Mouse (Mus musculus) CD4-positive, CD25-positive, alpha-beta regulatory T cell, adult 4 months (primary cell): ENCODE data around the gene Pf4. TPM values are rescaled to one million over a fixed set of nuclear protein-coding genes. Genes with fewer than 3 reads are reported as not detected.
"Not testable (repeated sequence)": the region's sequence is repeated elsewhere in the genome, so short reads cannot be mapped to it uniquely, and the experiment has no call there.

ENCODE experiments used
- ATAC-seq: one replicate; pipeline ENCODE4 v1.8.0; 2017
- polyA plus RNA-seq, 2 experiments: library from polyadenylated mRNA; unstranded; fragments of 100-300 nt; shearing (Covaris generic); gene quantifications; one replicate each; pipeline ENCODE4 v1.2.1; 2017

Pf4 gene
- polyA plus RNA-seq, 2 experiments from 2014 or later, result not detected

- ATAC-seq, result no peak
These were observed 15.9 kb downstream of the Pf4 start for GRCm38 (mm10) chr5:90788114-90788513.

DNA sequence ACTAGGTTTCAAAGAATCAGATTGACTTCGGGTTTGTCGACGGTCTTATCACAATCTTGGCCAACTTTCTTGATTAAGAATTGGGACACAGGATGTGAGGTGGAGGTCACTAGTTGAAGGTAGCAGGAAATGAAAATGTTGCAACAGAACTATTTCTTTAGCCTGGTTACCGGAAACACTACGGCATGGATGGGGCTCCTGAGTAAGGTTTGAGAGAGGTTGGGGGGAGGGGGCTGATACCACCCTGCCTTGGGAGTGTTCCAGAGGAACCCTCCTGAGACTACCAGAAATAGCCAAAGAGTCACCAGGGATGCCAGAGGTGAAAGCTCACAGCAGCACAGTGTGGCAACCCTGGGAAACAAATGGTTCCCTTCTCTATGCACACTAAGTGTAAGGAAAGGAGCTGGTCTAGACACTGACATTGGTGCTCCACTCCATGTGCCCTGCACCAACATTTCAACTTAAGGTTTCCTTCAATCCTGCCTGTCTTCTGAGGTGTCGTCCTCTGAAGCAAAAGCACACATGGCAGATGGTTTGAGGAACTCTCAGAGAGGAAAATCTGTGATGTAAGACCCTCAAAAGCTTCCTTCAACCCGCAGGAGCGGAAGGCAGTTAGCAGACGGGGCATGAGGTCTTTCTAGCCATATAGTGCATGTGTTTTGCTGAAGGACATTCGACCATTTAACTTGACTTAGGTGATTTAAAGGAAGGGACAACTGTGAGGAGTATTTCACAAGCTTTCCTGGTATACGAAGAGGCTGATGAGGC is 17.3 kb downstream of the Pf4 start:
- ATAC-seq, result no peak

GRCm38 (mm10) chr5:90790074-90790502 is 17.9 kb downstream of the Pf4 start:
- no peak for ATAC-seq

- no peak for ATAC-seq
These were observed 22.0 kb downstream of the Pf4 start, which contains the start of gene Cxcl15 for GRCm38 (mm10) chr5:90794195-90794625. Gene Cxcl15, plus strand, starts transcription at chr5:90794534.

- not testable (repeated sequence) for ATAC-seq
These were observed 23.2 kb downstream of the Pf4 start for GRCm38 (mm10) chr5:90795392-90795791.

GRCm38 (mm10) chr5:90804574-90804973 is 32.3 kb downstream of the Pf4 start:
- ATAC-seq, result no peak

- ATAC-seq, result no peak
These were observed 33.8 kb downstream of the Pf4 start for GRCm38 (mm10) chr5:90806050-90806449.

DNA sequence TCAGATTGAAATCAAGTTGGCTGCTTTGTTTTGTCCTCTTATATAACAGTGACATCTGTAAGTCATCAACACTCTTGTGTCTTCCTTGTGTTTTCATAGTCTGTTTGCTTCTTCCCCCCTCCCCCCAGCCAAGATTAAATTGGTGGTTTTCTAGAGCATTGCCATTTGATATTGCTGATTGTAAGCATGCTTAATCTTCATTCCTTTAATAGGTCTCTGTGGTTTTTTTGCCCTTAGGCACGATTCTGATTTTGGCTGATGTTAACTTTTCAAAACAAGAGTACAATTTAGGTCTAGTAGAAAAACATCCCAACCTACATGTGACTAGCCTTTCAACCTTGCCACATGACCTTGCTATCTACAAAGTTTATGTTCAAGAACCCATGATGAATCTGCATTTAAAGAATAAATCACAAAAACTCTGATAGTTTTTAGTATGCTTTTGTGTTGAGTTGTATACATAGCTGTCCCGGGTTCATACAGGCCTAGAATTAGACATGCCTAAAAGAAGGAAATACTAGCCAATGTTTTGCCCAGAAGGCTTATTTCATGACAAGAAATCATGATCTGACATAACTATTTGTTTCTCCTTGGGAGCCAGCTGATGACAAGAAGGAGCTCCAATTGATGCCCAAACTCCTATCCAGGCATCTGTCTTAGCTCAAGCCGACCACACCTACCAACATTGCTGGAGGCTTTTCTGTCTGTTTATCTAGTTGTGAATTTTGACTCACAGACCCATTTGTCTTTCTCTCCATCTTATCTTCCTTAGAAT is 35.1 kb downstream of the Pf4 start:
- no peak for ATAC-seq

DNA sequence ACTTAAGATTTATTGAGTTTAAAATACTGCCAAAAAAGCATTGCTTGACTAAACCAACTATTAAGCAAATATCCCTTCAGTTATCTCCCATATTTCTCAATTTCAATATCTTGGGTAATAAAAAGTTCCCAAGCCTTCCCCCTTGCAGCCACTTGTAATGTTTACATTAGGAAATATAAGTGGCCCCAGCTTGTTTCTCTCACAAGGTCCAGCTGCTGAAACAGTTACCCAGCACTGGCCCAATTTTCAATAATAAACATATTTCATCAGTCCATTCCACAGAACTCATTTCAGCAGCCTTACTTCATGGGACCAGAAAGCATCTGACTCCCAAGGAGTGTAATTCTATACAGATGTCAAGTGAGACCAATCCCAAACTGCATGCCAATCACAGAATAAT is 47.5 kb downstream of the Pf4 start:
- ATAC-seq, result no peak

Other genes starting within 250 kb of the Pf4 start
- under 1 TPM in 1 of 2 experiments, not detected in 1; 0.16 TPM for gene 5830473C10Rik, start 211.3 kb upstream of the Pf4 start, polyA plus RNA-seq
- 1 to 10 TPM; 2.0 to 2.9 TPM for gene Rassf6, start 131.8 kb upstream of the Pf4 start, polyA plus RNA-seq
- gene Cxcl5, start 13.1 kb upstream of the Pf4 start, polyA plus RNA-seq, result not detected
- not detected for gene Ppbp, start 3.9 kb upstream of the Pf4 start, polyA plus RNA-seq
- under 1 TPM in 1 of 2 experiments, not detected in 1; 0.44 TPM for gene Cxcl3, start 13.7 kb downstream of the Pf4 start, polyA plus RNA-seq
- gene Cxcl15, start 22.1 kb downstream of the Pf4 start, polyA plus RNA-seq, result not detected
- not detected for gene Cxcl1, start 118.8 kb downstream of the Pf4 start, polyA plus RNA-seq
- gene Cxcl2, start 131.4 kb downstream of the Pf4 start, polyA plus RNA-seq, result 1 to 10 TPM; 1.5 to 2.9 TPM
- 1 to 10 TPM; 1.3 to 2.0 TPM for gene Mthfd2l, start 158.7 kb downstream of the Pf4 start, polyA plus RNA-seq